Mouse (Mus musculus) c-Kit-positive CD71-negative TER-119-negative erythroid progenitor cells, embryonic 14.5 days (primary cell): ENCODE data around the gene Ncoa3.

Experiments used
- DNase-seq: peaks from one replicate; pipeline ENCODE4 v3.0.0-alpha.2; 2013; ENCODE audit warnings: low read depth

The Ncoa3 gene

GRCm38 (mm10) chr2:165970767-165971166 lies 21.7 kb upstream of the Ncoa3 start:
- DNase-seq = no peak

- DNase-seq = no peak
Observed at GRCm38 (mm10) chr2:165974383-165974782, 18.1 kb upstream of the Ncoa3 start.

GRCm38 (mm10) chr2:165976186-165976585 lies 16.2 kb upstream of the Ncoa3 start:
- no peak for DNase-seq

GRCm38 (mm10) chr2:165976874-165977273 lies 15.6 kb upstream of the Ncoa3 start:
- no peak for DNase-seq

- no peak for DNase-seq
Observed at GRCm38 (mm10) chr2:165978119-165978518, 14.3 kb upstream of the Ncoa3 start.

GRCm38 (mm10) chr2:165981248-165981977 lies 11.0 kb upstream of the Ncoa3 start:
- no peak for DNase-seq

DNA sequence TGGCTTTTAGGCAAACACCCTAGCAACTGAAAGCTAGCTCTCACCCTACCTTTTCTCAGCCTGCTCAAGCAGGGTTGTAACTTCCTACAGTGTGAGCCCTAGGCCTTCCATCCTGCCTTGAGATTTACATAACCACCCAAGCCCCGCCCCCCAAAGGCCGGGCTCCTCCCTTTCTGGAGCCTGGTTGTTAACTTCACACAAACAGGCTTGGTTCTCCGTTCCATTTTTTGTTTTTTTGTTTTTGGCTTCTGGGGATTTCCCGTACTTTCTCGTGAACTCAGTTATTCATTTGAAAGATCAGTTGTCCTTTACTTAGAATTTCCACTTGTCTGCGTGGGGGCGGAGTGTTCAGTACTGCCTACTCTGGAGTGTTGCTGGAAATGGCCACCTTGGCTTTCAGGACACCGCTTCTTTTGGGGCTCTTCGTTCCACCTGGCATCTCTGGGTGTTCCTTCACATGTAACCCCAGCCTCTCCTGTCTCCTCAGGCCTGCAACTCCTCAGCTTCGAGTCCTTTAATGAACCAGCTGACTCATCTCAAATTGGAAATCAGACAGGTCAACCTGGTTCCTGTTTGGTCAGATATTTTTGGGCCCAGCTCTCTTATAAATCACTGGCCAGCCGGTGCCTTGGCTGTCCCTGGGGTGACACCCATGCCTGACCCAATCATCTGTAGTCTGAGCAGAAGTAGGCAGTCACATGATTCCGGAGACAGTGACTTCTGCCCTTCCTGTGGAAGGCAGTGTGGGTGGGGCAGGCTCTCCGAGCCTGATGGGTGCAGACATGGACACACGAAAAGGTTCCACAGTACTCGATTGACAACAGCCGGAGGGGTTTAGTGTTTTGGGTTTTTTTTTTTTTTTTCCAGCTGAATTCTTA lies 9.7 kb upstream of the Ncoa3 start:
- DNase-seq = peak; percentile 83

GRCm38 (mm10) chr2:165984318-165984717 lies 8.1 kb upstream of the Ncoa3 start:
- DNase-seq = no peak

- DNase-seq = no peak
Observed at GRCm38 (mm10) chr2:165984891-165985290, 7.5 kb upstream of the Ncoa3 start.

GRCm38 (mm10) chr2:165985581-165985980 lies 6.9 kb upstream of the Ncoa3 start:
- no peak for DNase-seq

GRCm38 (mm10) chr2:165986921-165987453 lies 5.4 kb upstream of the Ncoa3 start:
- no peak for DNase-seq

DNA sequence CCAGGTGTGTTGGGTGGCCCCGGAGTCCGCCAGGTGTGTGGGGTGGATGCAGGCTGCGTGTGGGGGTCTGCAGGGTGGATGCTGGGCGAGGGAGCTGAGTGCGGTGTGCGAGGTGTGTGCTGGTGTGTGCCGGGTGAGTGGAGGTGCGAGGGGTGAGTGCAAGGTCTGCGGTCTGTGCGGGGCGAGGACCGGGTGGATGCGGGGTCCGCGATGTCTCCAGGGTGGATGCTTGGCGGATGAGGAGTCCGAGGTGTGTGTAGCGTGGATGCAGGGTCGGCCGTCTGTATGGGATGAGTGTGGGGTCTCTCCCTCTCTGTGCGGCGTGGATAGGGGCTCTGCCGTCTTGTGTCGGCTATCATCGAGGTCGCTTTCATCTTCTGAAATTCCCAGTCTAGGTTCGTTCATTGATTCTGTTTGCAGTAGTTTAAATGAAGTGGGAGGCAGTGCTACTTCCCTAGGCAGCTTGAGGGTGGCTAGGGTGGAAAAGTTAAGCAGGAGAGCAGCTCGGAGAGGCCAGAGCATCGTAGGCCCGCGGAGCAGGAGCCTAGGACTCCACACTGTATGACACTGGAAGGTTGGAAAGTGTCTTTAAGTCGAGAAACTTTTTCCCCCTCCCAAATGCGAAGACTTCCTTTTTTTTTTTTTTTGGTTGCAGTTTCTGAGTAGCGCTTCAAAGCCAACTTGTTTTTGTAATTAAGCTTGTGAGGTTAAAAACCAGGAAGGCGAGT lies 901 bp downstream of the Ncoa3 start:
- no peak for DNase-seq

DNA sequence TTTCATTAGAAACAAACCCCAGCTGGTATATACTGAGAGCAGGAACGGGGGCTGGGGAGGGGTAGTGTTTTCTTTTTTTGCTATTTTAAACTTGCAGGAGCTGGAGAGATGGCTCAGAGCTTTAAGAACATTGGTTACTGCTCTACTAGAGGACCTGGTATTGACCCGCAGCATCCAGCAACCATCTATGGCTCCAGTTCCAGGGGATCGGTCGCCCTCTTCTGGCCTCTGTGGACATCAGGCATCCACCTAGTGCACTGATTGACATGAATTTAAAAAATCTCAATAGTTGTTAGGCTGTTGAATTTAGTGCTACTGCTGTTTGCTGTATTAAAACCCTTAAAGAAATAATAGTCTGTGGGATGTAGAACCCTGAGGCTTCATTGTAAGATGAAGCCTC lies 1.9 kb downstream of the Ncoa3 start:
- no peak for DNase-seq

GRCm38 (mm10) chr2:165995711-165996110 lies 3.3 kb downstream of the Ncoa3 start:
- no peak for DNase-seq

DNA sequence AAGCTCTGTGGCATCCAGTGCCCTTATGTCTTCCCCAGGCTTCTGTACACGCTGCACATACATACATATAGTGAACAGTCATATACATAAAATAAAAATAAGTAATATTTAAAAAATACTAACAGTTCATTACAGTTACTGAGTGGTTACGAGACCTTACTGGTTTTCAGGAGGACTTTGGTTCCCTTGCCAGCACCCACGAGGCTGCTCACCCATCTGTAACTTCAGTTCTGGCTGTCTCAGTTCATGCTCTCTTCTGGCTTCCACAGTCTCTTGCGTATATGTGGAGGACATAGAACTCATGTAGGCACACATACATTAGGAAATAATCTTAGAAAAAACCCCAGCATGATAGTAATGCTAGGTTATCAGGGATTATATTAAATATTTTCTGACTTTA lies 3.7 kb downstream of the Ncoa3 start:
- no peak for DNase-seq

DNA sequence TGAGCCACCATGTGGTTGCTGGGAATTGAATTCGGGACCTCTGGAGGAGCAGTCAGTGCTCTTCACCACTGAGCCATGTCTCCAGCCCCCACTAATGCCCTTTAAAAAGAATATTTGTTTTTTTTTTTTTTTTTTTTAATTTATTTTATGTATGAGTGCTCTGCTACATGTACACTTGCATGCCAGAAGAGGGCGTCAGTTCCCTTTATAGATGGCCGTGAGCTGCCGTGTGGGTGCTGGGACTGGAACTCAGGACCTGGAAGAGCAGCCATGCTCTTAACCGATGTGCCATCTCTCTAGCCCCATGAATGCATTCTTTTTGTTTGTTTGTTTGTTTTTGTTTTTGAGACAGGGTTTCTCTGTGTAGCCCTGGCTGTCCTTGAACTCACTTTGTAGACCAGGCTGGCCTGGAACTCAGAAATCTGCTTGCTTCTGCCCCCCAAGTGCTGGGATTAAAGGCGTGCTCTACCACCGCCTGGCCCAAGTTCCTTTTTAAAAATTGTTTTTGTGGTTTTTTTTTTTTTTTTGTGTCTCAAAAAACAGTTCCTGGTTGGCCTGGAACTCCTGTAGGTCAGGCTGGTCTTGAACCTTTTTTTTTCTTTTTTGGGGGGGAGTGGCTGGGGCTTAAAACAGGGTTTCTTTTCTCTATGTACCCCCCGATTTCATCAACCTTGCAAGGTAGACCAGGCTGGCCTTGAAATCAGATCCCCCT lies 5.0 kb downstream of the Ncoa3 start:
- no peak for DNase-seq

DNA sequence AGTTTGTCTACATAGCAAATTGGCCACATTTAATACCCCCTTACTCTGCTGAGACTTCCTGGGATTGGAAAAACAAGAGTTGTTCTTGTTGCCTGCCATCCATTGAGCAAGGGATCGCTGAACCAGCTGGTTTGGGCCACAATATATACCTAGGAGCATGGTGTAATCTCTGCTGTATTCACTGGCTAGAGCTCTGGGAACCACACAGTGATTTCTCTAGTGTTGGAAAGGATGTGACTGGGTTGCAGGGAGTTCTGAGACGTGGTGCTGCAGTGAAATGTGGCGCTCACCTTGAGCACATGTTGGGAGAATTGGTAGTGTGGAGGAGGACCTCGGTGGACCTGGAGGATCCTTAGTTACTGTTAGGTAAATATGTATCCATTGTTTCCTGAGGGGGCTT lies 6.5 kb downstream of the Ncoa3 start:
- no peak for DNase-seq

DNA sequence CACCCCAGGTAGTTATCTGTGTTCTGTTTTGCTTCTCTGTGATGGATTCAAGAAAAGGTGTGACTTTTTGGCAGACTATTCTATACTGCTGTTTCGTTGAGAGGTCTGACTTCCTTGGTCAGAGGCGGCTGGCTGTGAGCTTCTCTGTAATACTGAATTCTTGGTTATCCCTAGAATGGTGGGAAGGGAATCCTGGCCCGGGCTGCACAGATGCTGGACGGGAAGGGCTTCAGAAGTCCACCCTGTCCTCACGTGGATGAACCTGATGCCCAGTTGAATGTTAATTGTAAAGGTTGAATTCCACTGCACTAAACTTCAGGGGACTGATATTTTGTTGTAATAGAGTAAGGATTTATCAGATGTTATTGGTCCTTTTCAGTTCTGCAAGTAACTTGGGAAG lies 7.4 kb downstream of the Ncoa3 start:
- DNase-seq = no peak

DNA sequence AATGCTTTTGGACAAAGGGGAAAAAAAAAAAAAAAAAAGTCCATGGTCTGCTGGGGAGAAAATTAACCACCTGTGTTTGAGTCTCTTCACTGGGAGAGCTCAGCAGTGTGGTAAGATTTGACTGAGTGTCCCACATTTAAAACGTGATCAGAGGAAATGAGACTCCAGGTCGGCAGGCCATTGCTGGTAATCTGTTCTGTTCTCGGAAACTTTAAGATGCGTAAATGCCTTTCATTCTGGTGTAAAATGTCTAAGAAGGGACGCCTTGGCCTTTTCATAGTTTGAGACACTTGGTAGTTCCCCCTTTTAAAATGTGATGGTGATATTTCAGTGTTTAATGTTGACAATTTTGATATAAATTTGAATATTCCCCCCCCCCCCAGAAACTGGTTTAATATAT lies 7.8 kb downstream of the Ncoa3 start:
- no peak for DNase-seq

- DNase-seq = no peak
Observed at GRCm38 (mm10) chr2:166000769-166001168, 8.3 kb downstream of the Ncoa3 start.

DNA sequence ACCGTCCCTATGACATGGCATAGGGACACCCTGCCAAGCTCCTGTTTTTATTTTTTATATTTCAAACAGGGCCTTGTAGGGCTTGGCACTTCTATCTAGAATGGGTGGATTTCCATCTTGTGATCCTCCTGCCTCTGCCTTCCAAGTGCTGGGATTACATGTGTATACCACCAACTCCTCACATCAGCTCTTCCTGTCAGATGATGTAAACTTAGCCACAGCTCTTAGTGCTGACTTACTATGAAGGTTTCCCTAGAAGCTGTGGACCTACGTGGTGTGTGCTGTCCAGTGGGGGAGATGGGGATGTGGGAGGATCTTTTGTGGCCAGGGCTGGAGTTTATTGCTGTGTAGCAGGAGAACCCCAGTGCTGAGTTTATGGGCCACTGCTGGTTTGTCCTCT lies 8.9 kb downstream of the Ncoa3 start:
- no peak for DNase-seq

DNA sequence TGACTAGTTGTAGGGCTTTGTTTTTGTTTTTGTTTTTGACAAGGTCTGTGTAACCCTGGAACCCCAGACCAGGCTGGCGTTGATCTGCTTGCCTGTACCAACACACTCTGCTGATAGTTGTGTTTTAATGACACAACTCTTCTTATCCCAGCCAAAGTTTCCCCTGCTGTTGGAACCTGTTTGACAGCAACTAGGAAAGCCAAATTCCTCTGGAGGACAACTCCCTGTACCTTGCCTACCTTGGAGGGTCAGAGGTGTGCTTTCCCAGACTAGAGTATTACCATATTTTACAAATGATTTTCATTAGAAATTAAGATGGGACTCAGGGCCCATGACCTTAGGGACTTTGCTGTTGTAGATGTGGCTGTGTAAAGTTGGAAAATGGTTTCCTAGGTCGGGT lies 9.3 kb downstream of the Ncoa3 start:
- no peak for DNase-seq
